Mouse (Mus musculus): Measurements from ENCODE around the gene Acd. TPM values are rescaled to one million over a fixed set of nuclear protein-coding genes. Genes with fewer than 3 reads are reported as not detected.

Gene Acd
- 56.3 and 56.8 TPM in 2 replicates for polyA plus RNA-seq (2012; rRNA removed)

DNA sequence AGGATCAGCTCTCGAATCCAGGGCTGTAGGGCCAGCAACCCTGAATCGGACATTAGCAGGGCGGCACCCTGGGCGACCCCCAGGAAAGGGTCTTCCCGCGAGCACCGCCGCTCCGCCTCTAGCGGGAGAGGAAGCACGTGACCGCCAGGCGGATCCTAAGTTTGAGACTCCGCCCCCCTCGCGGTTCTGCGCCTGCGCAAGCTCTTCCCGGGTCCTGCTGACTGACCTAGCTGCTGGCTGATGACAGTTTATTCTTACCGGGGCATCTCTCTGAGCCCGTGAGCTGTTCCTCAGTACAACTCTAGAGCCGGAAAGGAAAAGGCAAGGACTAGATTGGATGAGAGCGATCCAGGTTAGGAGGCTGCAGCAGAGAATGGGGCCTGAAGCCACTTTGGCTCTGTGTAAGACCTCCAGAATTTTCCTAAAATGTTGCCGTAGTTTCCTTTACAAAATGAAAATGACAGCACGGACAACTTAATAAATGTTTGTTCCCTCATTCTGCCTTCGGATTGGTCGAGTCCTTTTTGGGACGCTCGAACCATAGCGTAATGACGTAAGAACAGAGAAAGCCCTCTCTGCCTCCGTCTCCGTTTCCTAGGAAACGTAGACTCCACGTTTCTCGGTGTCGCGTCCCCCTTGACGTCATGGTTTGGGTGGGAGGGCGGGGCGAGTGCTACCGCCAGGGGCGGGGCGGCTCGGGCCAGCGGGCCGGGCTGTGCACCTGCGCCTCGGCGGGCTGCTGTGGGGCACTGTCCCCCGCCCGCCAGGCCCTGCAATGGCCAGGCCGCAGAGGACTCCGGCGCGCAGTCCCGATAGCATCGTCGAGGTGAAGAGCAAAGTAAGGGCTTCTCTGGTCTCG lies at the start of gene Acd, which contains the start of gene Pard6a:
Acd (minus strand) TSS at position 137 of the 859 bp plus-strand sequence.
Pard6a (plus strand) TSS at position 183 of the 859 bp plus-strand sequence.
- peak; percentile 85 for TF ChIP-seq POLR2A (IDR thresholded peaks at IDR 0.05; ENCODE audit: borderline replicate concordance, insufficient read depth, low read length)
- no peak for TF ChIP-seq CTCF (IDR thresholded peaks at IDR 0.05; ENCODE audit: borderline replicate concordance, insufficient read depth, low read depth, low read length)
- peak within 1 kb of the TSS; percentile 99 for H3K4me3 ChIP-seq (replicated peaks; ENCODE audit: insufficient read depth, low read depth, low read length)
- DNase-seq: peak; percentile 93 to 96
- H3K27ac ChIP-seq (ENCODE audit: insufficient read depth, low read length): peak within 1 kb of the TSS; percentile 98
- H3K27me3 ChIP-seq (ENCODE audit: control insufficient read depth, insufficient read depth, low read length): no peaks in the 10 kb centered on the region
- under 1% methylated on average over 60 of the region's 60 CpGs for WGBS
- H3K4me1 ChIP-seq (ENCODE audit: control insufficient read depth, insufficient read depth, low read length): peaks cover 45% of the 10 kb centered on the region

DNA sequence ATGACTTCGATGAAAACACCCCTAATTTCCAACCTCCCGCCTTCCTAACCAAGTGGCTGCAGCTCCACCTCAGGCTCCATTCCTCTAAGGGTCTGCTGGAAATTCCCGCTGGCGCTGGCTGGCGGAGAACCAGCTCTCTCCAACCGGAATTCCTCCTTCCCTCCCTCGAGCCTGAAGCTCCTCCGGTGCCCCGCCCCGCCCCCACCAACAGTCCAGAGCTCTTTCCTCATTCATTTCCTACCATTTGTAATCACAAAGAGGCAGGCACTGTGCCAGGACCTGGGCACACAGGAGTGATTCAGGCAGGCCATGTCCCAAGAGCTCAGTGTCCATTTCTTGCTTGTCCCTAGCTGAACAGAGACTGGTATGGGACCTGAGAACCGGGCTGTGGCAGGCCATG lies 49.7 kb upstream of the Acd start:
- Histone ChIP-seq H3K4me1 (ENCODE audit: control insufficient read depth, insufficient read depth, low read length) (peaks cover 20% of the 10 kb centered on the region), H3K27ac (ENCODE audit: insufficient read depth, low read length) (no peak overlapping the region), H3K4me3 (replicated peaks; ENCODE audit: insufficient read depth, low read depth, low read length) (no peak overlapping the region), H3K27me3 (ENCODE audit: control insufficient read depth, insufficient read depth, low read length) (no peaks in the 10 kb centered on the region)
- 7% methylated on average over 11 of the region's 11 CpGs for WGBS
- TF ChIP-seq CTCF (IDR thresholded peaks at IDR 0.05; ENCODE audit: borderline replicate concordance, insufficient read depth, low read depth, low read length) (no peak), POLR2A (IDR thresholded peaks at IDR 0.05; ENCODE audit: borderline replicate concordance, insufficient read depth, low read length) (no peak)
- DNase-seq: peak; percentile 60 to 72

DNA sequence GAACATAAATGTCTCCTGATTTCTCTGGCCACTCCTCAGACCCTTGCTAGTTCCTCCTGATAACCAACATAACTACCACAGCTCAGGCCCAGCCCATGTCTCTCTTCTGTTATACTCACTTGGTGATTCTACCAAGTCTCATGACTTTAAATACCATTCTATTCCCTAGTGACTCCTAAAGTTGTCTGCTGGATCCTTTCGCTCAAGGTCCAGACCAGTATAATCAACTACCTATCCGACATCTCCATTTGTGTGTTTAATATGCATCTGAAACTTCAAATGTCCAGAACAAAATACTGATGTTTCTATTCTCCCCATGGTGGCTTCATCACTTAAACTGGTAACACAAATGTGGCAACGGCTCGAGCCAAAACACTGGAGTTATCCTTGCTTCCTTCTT lies 42.4 kb upstream of the Acd start:
- H3K27ac ChIP-seq (ENCODE audit: insufficient read depth, low read length): no peak overlapping the region
- H3K27me3 ChIP-seq (ENCODE audit: control insufficient read depth, insufficient read depth, low read length): no peaks in the 10 kb centered on the region
- peaks cover 4% of the 10 kb centered on the region; the same call in 1 of the 2 replicates for H3K4me1 ChIP-seq (ENCODE audit: control insufficient read depth, insufficient read depth, low read length)
- no peak for TF ChIP-seq POLR2A (IDR thresholded peaks at IDR 0.05; ENCODE audit: borderline replicate concordance, insufficient read depth, low read length)
- no peak for TF ChIP-seq CTCF (IDR thresholded peaks at IDR 0.05; ENCODE audit: borderline replicate concordance, insufficient read depth, low read depth, low read length)
- WGBS: 92% methylated on average over 4 of the region's 4 CpGs
- DNase-seq: no peak
- H3K4me3 ChIP-seq (replicated peaks; ENCODE audit: insufficient read depth, low read depth, low read length): no peak overlapping the region

DNA sequence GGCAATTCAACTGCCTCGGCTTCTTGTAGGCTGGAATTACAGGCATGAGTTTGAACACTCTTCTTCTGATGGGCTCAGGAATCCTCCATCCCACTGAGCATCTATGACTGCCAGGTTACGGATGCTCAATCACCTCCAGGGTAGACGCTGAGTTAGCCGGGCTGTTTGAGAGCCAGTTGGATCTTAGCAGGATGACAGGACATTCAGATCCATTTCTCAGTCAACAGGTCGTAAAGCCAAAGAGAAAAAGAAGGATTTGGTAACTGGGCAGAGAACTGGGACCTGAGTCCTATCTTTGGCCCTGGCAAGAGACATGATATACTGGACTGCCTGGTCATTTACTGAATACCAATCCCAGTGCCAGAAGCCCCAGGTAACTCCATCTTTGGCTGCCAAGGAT lies 38.3 kb upstream of the Acd start:
- Histone ChIP-seq H3K4me1 (ENCODE audit: control insufficient read depth, insufficient read depth, low read length) (peaks cover 4% of the 10 kb centered on the region; the same call in 1 of the 2 replicates), H3K4me3 (replicated peaks; ENCODE audit: insufficient read depth, low read depth, low read length) (no peak overlapping the region), H3K27ac (ENCODE audit: insufficient read depth, low read length) (no peak overlapping the region), H3K27me3 (ENCODE audit: control insufficient read depth, insufficient read depth, low read length) (no peaks in the 10 kb centered on the region)
- WGBS: 30% methylated on average over 5 of the region's 5 CpGs
- peak in 1 of 2 experiments; percentile 38 for DNase-seq
- no peak for TF ChIP-seq CTCF (IDR thresholded peaks at IDR 0.05; ENCODE audit: borderline replicate concordance, insufficient read depth, low read depth, low read length)
- no peak for TF ChIP-seq POLR2A (IDR thresholded peaks at IDR 0.05; ENCODE audit: borderline replicate concordance, insufficient read depth, low read length)

GRCm38 (mm10) chr8:105732186-105732585 lies 31.3 kb upstream of the Acd start:
- H3K27ac ChIP-seq (ENCODE audit: insufficient read depth, low read length): no peak overlapping the region
- no peaks in the 10 kb centered on the region for H3K4me1 ChIP-seq (ENCODE audit: control insufficient read depth, insufficient read depth, low read length)
- no peaks in the 10 kb centered on the region for H3K27me3 ChIP-seq (ENCODE audit: control insufficient read depth, insufficient read depth, low read length)
- no peak for TF ChIP-seq CTCF (IDR thresholded peaks at IDR 0.05; ENCODE audit: borderline replicate concordance, insufficient read depth, low read depth, low read length)
- TF ChIP-seq POLR2A (IDR thresholded peaks at IDR 0.05; ENCODE audit: borderline replicate concordance, insufficient read depth, low read length): no peak
- H3K4me3 ChIP-seq (replicated peaks; ENCODE audit: insufficient read depth, low read depth, low read length): no peak overlapping the region
- no peak for DNase-seq
- 95% methylated on average over 5 of the region's 5 CpGs for whole genome bisulfite sequencing

GRCm38 (mm10) chr8:105727397-105728124 lies 26.7 kb upstream of the Acd start:
- Histone ChIP-seq H3K4me1 (ENCODE audit: control insufficient read depth, insufficient read depth, low read length) (no peaks in the 10 kb centered on the region), H3K27me3 (ENCODE audit: control insufficient read depth, insufficient read depth, low read length) (no peaks in the 10 kb centered on the region), H3K27ac (ENCODE audit: insufficient read depth, low read length) (no peak overlapping the region), H3K4me3 (replicated peaks; ENCODE audit: insufficient read depth, low read depth, low read length) (no peak overlapping the region)
- no peak for DNase-seq
- no peak for TF ChIP-seq POLR2A (IDR thresholded peaks at IDR 0.05; ENCODE audit: borderline replicate concordance, insufficient read depth, low read length)
- TF ChIP-seq CTCF (IDR thresholded peaks at IDR 0.05; ENCODE audit: borderline replicate concordance, insufficient read depth, low read depth, low read length): no peak
- 91% methylated on average over 18 of the region's 18 CpGs for WGBS

- WGBS: 86% methylated on average over 5 of the region's 5 CpGs
- TF ChIP-seq POLR2A (IDR thresholded peaks at IDR 0.05; ENCODE audit: borderline replicate concordance, insufficient read depth, low read length): no peak
- TF ChIP-seq CTCF (IDR thresholded peaks at IDR 0.05; ENCODE audit: borderline replicate concordance, insufficient read depth, low read depth, low read length): no peak
These were observed 24.8 kb upstream of the Acd start for GRCm38 (mm10) chr8:105725726-105726125.

More at GRCm38 (mm10) chr8:105725726-105726125, 24.8 kb upstream of the Acd start:
- Histone ChIP-seq H3K27ac (ENCODE audit: insufficient read depth, low read length) (no peak overlapping the region), H3K4me1 (ENCODE audit: control insufficient read depth, insufficient read depth, low read length) (no peaks in the 10 kb centered on the region), H3K27me3 (ENCODE audit: control insufficient read depth, insufficient read depth, low read length) (no peaks in the 10 kb centered on the region), H3K4me3 (replicated peaks; ENCODE audit: insufficient read depth, low read depth, low read length) (no peak overlapping the region)
- DNase-seq: no peak

Data from cerebellum, adult 2 months (tissue).